Mouse (Mus musculus): ENCODE measurements around the gene Iqschfp. TPM values are rescaled to one million over a fixed set of nuclear protein-coding genes. Genes with fewer than 3 reads are reported as not detected.

Iqschfp gene
- polyA plus RNA-seq, 1 experiment from 2014 or later: not detected

- WGBS: 73% methylated on average over 4 of the region's 4 CpGs
- DNase-seq (ENCODE audit: low spot score): peak; percentile 61
- peaks cover 13% of the 10 kb centered on the region for H3K4me1 ChIP-seq (ENCODE audit: insufficient read depth, low read depth, low read length)
- no peak overlapping the region for H3K27ac ChIP-seq (ENCODE audit: low read length)
- H3K9ac ChIP-seq (replicated peaks; ENCODE audit: low read depth): no peak overlapping the region
- H3K27me3 ChIP-seq (replicated peaks; ENCODE audit: insufficient read depth, low read length): no peaks in the 10 kb centered on the region
- no peak overlapping the region for H3K4me2 ChIP-seq (replicated peaks; ENCODE audit: low read depth, low read length)
- no peaks in the 10 kb centered on the region for H3K9me3 ChIP-seq (ENCODE audit: low read length)
- ATAC-seq: peak; percentile 30
- no peak overlapping the region for H3K4me3 ChIP-seq (ENCODE audit: low read depth, low read length)
- no peaks in the 10 kb centered on the region for H3K36me3 ChIP-seq (ENCODE audit: insufficient read depth, low read length)
- TF ChIP-seq EP300 (IDR thresholded peaks at IDR 0.05) (peak; percentile 58), CTCF (IDR thresholded peaks at IDR 0.05) (no peak)
These were observed 678.3 kb downstream of the Iqschfp start for GRCm38 (mm10) chr3:68570319-68570718.

- ATAC-seq: peak; percentile 41; the same call in 1 of the 2 replicates
These were observed 680.5 kb downstream of the Iqschfp start for GRCm38 (mm10) chr3:68572249-68573225.

GRCm38 (mm10) chr3:68573226-68573624 lies 681.2 kb downstream of the Iqschfp start:
- Histone ChIP-seq H3K4me2 (replicated peaks; ENCODE audit: low read depth, low read length) (0 out of 2 replicates have a peak overlapping the region, but pooled peaks have one; percentile 8), H3K27ac (ENCODE audit: low read length) (peak overlapping the region; percentile 39; the same call in 1 of the 2 replicates), H3K9me3 (ENCODE audit: low read length) (no peaks in the 10 kb centered on the region), H3K36me3 (ENCODE audit: insufficient read depth, low read length) (no peaks in the 10 kb centered on the region), H3K27me3 (replicated peaks; ENCODE audit: insufficient read depth, low read length) (no peaks in the 10 kb centered on the region), H3K9ac (replicated peaks; ENCODE audit: low read depth) (no peak overlapping the region), H3K4me3 (ENCODE audit: low read depth, low read length) (no peak overlapping the region), H3K4me1 (ENCODE audit: insufficient read depth, low read depth, low read length) (peaks cover 15% of the 10 kb centered on the region)
- peak; percentile 85 for ATAC-seq
- peak; percentile 80 for DNase-seq (ENCODE audit: low spot score)
- no peak for TF ChIP-seq CTCF (IDR thresholded peaks at IDR 0.05)
- TF ChIP-seq EP300 (IDR thresholded peaks at IDR 0.05): peak; percentile 44; the same call in 1 of the 2 replicates
- WGBS: 51% methylated on average over 3 of the region's 3 CpGs

More at GRCm38 (mm10) chr3:68572249-68573225, 680.5 kb downstream of the Iqschfp start:
- Histone ChIP-seq H3K9me3 (ENCODE audit: low read length) (no peaks in the 10 kb centered on the region), H3K36me3 (ENCODE audit: insufficient read depth, low read length) (no peaks in the 10 kb centered on the region), H3K27me3 (replicated peaks; ENCODE audit: insufficient read depth, low read length) (no peaks in the 10 kb centered on the region), H3K27ac (ENCODE audit: low read length) (peak overlapping the region; percentile 51; the same call in 1 of the 2 replicates), H3K4me1 (ENCODE audit: insufficient read depth, low read depth, low read length) (peaks cover 15% of the 10 kb centered on the region), H3K9ac (replicated peaks; ENCODE audit: low read depth) (no peak overlapping the region), H3K4me2 (replicated peaks; ENCODE audit: low read depth, low read length) (peak overlapping the region; percentile 42), H3K4me3 (ENCODE audit: low read depth, low read length) (no peak overlapping the region; the same call in 1 of the 2 replicates)
- TF ChIP-seq CTCF (IDR thresholded peaks at IDR 0.05) (no peak), EP300 (IDR thresholded peaks at IDR 0.05) (no peak)
- no peak for DNase-seq (ENCODE audit: low spot score)
- 27% methylated on average over 28 of the region's 28 CpGs for WGBS

GRCm38 (mm10) chr3:68574097-68574496 lies 682.1 kb downstream of the Iqschfp start:
- H3K4me1 ChIP-seq (ENCODE audit: insufficient read depth, low read depth, low read length): peaks cover 15% of the 10 kb centered on the region
- H3K27me3 ChIP-seq (replicated peaks; ENCODE audit: insufficient read depth, low read length): no peaks in the 10 kb centered on the region
- WGBS: 46% methylated on average over 5 of the region's 8 CpGs
- no peaks in the 10 kb centered on the region for H3K36me3 ChIP-seq (ENCODE audit: insufficient read depth, low read length)
- 0 out of 2 replicates have a peak overlapping the region, but pooled peaks have one; percentile 8 for H3K4me2 ChIP-seq (replicated peaks; ENCODE audit: low read depth, low read length)
- ATAC-seq (no peak), DNase-seq (ENCODE audit: low spot score) (no peak)
- no peaks in the 10 kb centered on the region for H3K9me3 ChIP-seq (ENCODE audit: low read length)
- H3K4me3 ChIP-seq (ENCODE audit: low read depth, low read length): no peak overlapping the region
- TF ChIP-seq EP300 (IDR thresholded peaks at IDR 0.05) (no peak), CTCF (IDR thresholded peaks at IDR 0.05) (no peak)
- H3K27ac ChIP-seq (ENCODE audit: low read length): no peak overlapping the region
- H3K9ac ChIP-seq (replicated peaks; ENCODE audit: low read depth): no peak overlapping the region

GRCm38 (mm10) chr3:68574565-68574964 lies 682.5 kb downstream of the Iqschfp start:
- TF ChIP-seq EP300 (IDR thresholded peaks at IDR 0.05): no peak
- TF ChIP-seq CTCF (IDR thresholded peaks at IDR 0.05): no peak
- no peaks in the 10 kb centered on the region for H3K9me3 ChIP-seq (ENCODE audit: low read length)
- DNase-seq (ENCODE audit: low spot score) (no peak), ATAC-seq (no peak)
- no peaks in the 10 kb centered on the region for H3K36me3 ChIP-seq (ENCODE audit: insufficient read depth, low read length)
- WGBS: 70% methylated on average over 8 of the region's 8 CpGs
- no peak overlapping the region for H3K27ac ChIP-seq (ENCODE audit: low read length)
- no peaks in the 10 kb centered on the region for H3K27me3 ChIP-seq (replicated peaks; ENCODE audit: insufficient read depth, low read length)
- peaks cover 15% of the 10 kb centered on the region for H3K4me1 ChIP-seq (ENCODE audit: insufficient read depth, low read depth, low read length)
- H3K4me3 ChIP-seq (ENCODE audit: low read depth, low read length): no peak overlapping the region
- H3K4me2 ChIP-seq (replicated peaks; ENCODE audit: low read depth, low read length): no peak overlapping the region
- H3K9ac ChIP-seq (replicated peaks; ENCODE audit: low read depth): no peak overlapping the region

- Histone ChIP-seq H3K4me3 (ENCODE audit: low read depth, low read length) (no peak overlapping the region), H3K27ac (ENCODE audit: low read length) (no peak overlapping the region), H3K9ac (replicated peaks; ENCODE audit: low read depth) (no peak overlapping the region), H3K36me3 (ENCODE audit: insufficient read depth, low read length) (no peaks in the 10 kb centered on the region), H3K9me3 (ENCODE audit: low read length) (no peaks in the 10 kb centered on the region), H3K27me3 (replicated peaks; ENCODE audit: insufficient read depth, low read length) (no peaks in the 10 kb centered on the region), H3K4me1 (ENCODE audit: insufficient read depth, low read depth, low read length) (peaks cover 15% of the 10 kb centered on the region), H3K4me2 (replicated peaks; ENCODE audit: low read depth, low read length) (no peak overlapping the region)
- ATAC-seq (no peak), DNase-seq (ENCODE audit: low spot score) (no peak)
- TF ChIP-seq EP300 (IDR thresholded peaks at IDR 0.05): no peak
- TF ChIP-seq CTCF (IDR thresholded peaks at IDR 0.05): no peak
- WGBS: 62% methylated on average over 10 of the region's 10 CpGs
These were observed 683.8 kb downstream of the Iqschfp start for GRCm38 (mm10) chr3:68575636-68576340.

All from lung, postnatal 0 days (tissue).